Mouse (Mus musculus): ENCODE results near the gene Timm8b. TPM values are rescaled to one million over a fixed set of nuclear protein-coding genes. Genes with fewer than 3 reads are reported as not detected.

Timm8b gene
- polyA plus RNA-seq, 1 experiment: 107 TPM

DNA sequence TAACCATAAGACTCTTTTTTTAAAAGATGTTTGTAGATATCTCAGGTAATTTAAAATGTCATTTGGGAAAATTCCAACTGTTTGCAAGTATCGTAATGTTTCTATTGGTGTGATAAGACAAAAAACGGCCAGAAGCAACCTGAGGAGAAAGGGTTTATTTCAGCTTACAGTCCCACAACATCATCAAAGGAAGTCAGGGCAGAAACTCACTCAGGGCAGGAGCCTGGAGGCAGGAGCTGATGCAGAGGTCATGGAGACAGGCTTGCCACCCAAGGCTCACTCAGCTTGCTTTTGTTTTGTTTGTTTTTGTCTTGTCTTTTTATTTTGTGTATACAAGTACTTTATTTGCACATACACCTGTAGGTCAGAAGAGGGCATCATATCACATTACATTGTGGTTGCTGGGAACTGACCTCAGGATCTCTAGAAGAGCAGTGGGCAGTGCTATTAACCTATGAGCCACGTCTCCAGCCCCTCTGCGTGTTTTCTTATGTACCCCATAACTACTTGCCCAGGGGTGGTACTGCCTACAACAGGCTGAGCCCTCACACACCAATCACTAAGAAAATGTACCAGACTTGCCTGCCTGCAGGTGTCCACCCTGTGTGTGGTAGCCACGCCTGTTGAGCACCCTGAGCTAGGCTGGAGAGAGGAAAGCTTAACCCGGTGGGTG is 28.4 kb downstream of the Timm8b start:
- H3K4me3 ChIP-seq (ENCODE audit: insufficient read depth, low read length): no peak overlapping the region
- H3K27ac ChIP-seq (ENCODE audit: insufficient read depth, low read length): no peak overlapping the region
- no peak for TF ChIP-seq CTCF (IDR thresholded peaks at IDR 0.05; ENCODE audit: borderline replicate concordance, insufficient read depth, low read length)
- TF ChIP-seq POLR2A (IDR thresholded peaks at IDR 0.05; ENCODE audit: low read depth, low read length): no peak
- H3K4me1 ChIP-seq (ENCODE audit: control insufficient read depth, insufficient read depth, low read length): no peaks in the 10 kb centered on the region

- no peak overlapping the region for H3K27ac ChIP-seq (ENCODE audit: insufficient read depth, low read length)
- H3K4me1 ChIP-seq (ENCODE audit: control insufficient read depth, insufficient read depth, low read length): no peaks in the 10 kb centered on the region
- TF ChIP-seq POLR2A (IDR thresholded peaks at IDR 0.05; ENCODE audit: low read depth, low read length) (no peak), CTCF (IDR thresholded peaks at IDR 0.05; ENCODE audit: borderline replicate concordance, insufficient read depth, low read length) (no peak)
- H3K4me3 ChIP-seq (ENCODE audit: insufficient read depth, low read length): no peak overlapping the region
Observed at GRCm38 (mm10) chr9:50633059-50633458, 29.3 kb downstream of the Timm8b start.

DNA sequence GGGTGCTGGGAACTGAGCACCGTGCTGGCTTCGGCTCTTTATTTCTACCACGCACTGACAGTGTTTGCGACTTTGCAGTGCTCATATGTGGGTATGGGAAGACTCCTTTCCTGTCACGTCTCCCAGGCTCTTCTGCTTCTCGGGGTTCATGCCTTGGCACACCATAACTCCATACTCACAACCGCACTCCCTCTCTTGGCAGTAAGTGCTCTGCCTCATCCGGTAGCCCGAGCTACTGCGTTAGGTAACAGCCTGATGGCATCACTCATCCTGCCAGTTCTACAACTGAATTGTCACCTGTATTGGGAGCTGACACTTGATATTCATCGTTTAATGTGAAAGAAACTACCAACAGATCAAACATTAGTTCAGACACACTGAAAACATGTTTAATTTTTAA is 30.6 kb downstream of the Timm8b start:
- TF ChIP-seq CTCF (IDR thresholded peaks at IDR 0.05; ENCODE audit: borderline replicate concordance, insufficient read depth, low read length): no peak
- no peak overlapping the region for H3K4me3 ChIP-seq (ENCODE audit: insufficient read depth, low read length)
- no peak overlapping the region for H3K27ac ChIP-seq (ENCODE audit: insufficient read depth, low read length)
- H3K4me1 ChIP-seq (ENCODE audit: control insufficient read depth, insufficient read depth, low read length): no peaks in the 10 kb centered on the region

GRCm38 (mm10) chr9:50646826-50647370 is 43.2 kb downstream of the Timm8b start:
- TF ChIP-seq CTCF (IDR thresholded peaks at IDR 0.05; ENCODE audit: borderline replicate concordance, insufficient read depth, low read length) (no peak), POLR2A (IDR thresholded peaks at IDR 0.05; ENCODE audit: low read depth, low read length) (no peak)
- Histone ChIP-seq H3K27ac (ENCODE audit: insufficient read depth, low read length) (no peak overlapping the region), H3K4me1 (ENCODE audit: control insufficient read depth, insufficient read depth, low read length) (no peaks in the 10 kb centered on the region), H3K4me3 (ENCODE audit: insufficient read depth, low read length) (no peak overlapping the region)

- no peak overlapping the region for H3K27ac ChIP-seq (ENCODE audit: insufficient read depth, low read length)
- TF ChIP-seq CTCF (IDR thresholded peaks at IDR 0.05; ENCODE audit: borderline replicate concordance, insufficient read depth, low read length) (no peak), POLR2A (IDR thresholded peaks at IDR 0.05; ENCODE audit: low read depth, low read length) (no peak)
- H3K4me3 ChIP-seq (ENCODE audit: insufficient read depth, low read length): no peak overlapping the region
- no peaks in the 10 kb centered on the region for H3K4me1 ChIP-seq (ENCODE audit: control insufficient read depth, insufficient read depth, low read length)
Observed at GRCm38 (mm10) chr9:50650503-50650902, 46.8 kb downstream of the Timm8b start.

Other genes starting within 250 kb of the Timm8b start
- gene Plet1, start 109.4 kb upstream of the Timm8b start, polyA plus RNA-seq (2011; ENCODE audit: insufficient read length, low read depth, missing spikeins): not detected in 2 replicates
- 21.4 and 28.7 TPM in 2 replicates for gene Pts, start 75.2 kb upstream of the Timm8b start, polyA plus RNA-seq (2011; ENCODE audit: insufficient read length, low read depth, missing spikeins)
- gene Il18, start 49.1 kb upstream of the Timm8b start, polyA plus RNA-seq (2011; ENCODE audit: insufficient read length, low read depth, missing spikeins): 3.3 and 4.4 TPM in 2 replicates
- not detected in 2 replicates for gene Bco2, start 48.7 kb upstream of the Timm8b start, polyA plus RNA-seq (2011; ENCODE audit: insufficient read length, low read depth, missing spikeins)
- not detected in 2 replicates for gene Tex12, start 42.6 kb upstream of the Timm8b start, polyA plus RNA-seq (2011; ENCODE audit: insufficient read length, low read depth, missing spikeins)
- 109 TPM in 2 replicates for gene Sdhd, start 98 bp upstream of the Timm8b start, polyA plus RNA-seq (2011; ENCODE audit: insufficient read length, low read depth, missing spikeins)
- 1.4 and 1.5 TPM in 2 replicates for gene Pih1d2, start 13.4 kb downstream of the Timm8b start, polyA plus RNA-seq (2011; ENCODE audit: insufficient read length, low read depth, missing spikeins)
- gene Nkapd1, start 13.6 kb downstream of the Timm8b start, polyA plus RNA-seq (2011; ENCODE audit: insufficient read length, low read depth, missing spikeins): 18.0 and 24.7 TPM in 2 replicates
- gene Dlat, start 55.9 kb downstream of the Timm8b start, polyA plus RNA-seq (2011; ENCODE audit: insufficient read length, low read depth, missing spikeins): 46.2 and 50.0 TPM in 2 replicates
- 10.9 and 11.1 TPM in 2 replicates for gene Dixdc1, start 135.6 kb downstream of the Timm8b start, polyA plus RNA-seq (2011; ENCODE audit: insufficient read length, low read depth, missing spikeins)
- gene 2310030G06Rik, start 142.6 kb downstream of the Timm8b start, polyA plus RNA-seq (2011; ENCODE audit: insufficient read length, low read depth, missing spikeins): 1.8 and 3.3 TPM in 2 replicates
- gene Cryab, start 147.4 kb downstream of the Timm8b start, polyA plus RNA-seq (2011; ENCODE audit: insufficient read length, low read depth, missing spikeins): 155 and 186 TPM in 2 replicates
- 1.6 and 3.8 TPM in 2 replicates for gene Hspb2, start 148.4 kb downstream of the Timm8b start, polyA plus RNA-seq (2011; ENCODE audit: insufficient read length, low read depth, missing spikeins)
- 7.2 and 9.3 TPM in 2 replicates for gene Fdxacb1, start 164.3 kb downstream of the Timm8b start, polyA plus RNA-seq (2011; ENCODE audit: insufficient read length, low read depth, missing spikeins)
- 22.8 and 24.1 TPM in 2 replicates for gene Alg9, start 171.1 kb downstream of the Timm8b start, polyA plus RNA-seq (2011; ENCODE audit: insufficient read length, low read depth, missing spikeins)
- 21.3 and 27.1 TPM in 2 replicates for gene 1110032A03Rik, start 171.6 kb downstream of the Timm8b start, polyA plus RNA-seq (2011; ENCODE audit: insufficient read length, low read depth, missing spikeins)
- gene Ppp2r1b, start 241.4 kb downstream of the Timm8b start, polyA plus RNA-seq (2011; ENCODE audit: insufficient read length, low read depth, missing spikeins): 32.0 and 33.9 TPM in 2 replicates